Mouse (Mus musculus): ENCODE data around the gene Tmem263.

- TF ChIP-seq CTCF (IDR thresholded peaks at IDR 0.05; ENCODE audit: low read depth) (no peak), EP300 (IDR thresholded peaks at IDR 0.05; ENCODE audit: low read depth) (no peak)
These were observed 57.7 kb downstream of the Tmem263 start for GRCm38 (mm10) chr10:85159989-85160619.

Data from liver, embryonic 14.5 days (tissue).